Mouse (Mus musculus) heart, embryonic 15.5 days (tissue): ENCODE measurements around the gene Gm45213. TPM values are rescaled to one million over a fixed set of nuclear protein-coding genes. Genes with fewer than 3 reads are reported as not detected.

Experiments
- ATAC-seq: fragments of 200-750 bp; cut with Nextera tagmentation; replicated peaks from 2 replicates; pipeline ENCODE4 v1.8.0; 2017; ENCODE audit warnings: low read depth, moderate TSS enrichment; ENCODE audit not compliant: insufficient number of reproducible peaks, insufficient read depth, low FRiP score
- H3K27ac ChIP-seq: fragments of 300-500 bp; sonication (generic); 2 replicates; pipeline ENCODE4 v1.5.1; 2015; ENCODE audit warnings: mild to moderate bottlenecking, inconsistent platforms
- H3K27me3 ChIP-seq: fragments of 300-500 bp; sonication (generic); 2 replicates; pipeline ENCODE4 v1.6.1; 2015; ENCODE audit warnings: inconsistent platforms
- H3K36me3 ChIP-seq: fragments of 300-500 bp; sonication (generic); 2 replicates; pipeline ENCODE4 v1.6.1; 2015; ENCODE audit warnings: mild to moderate bottlenecking, inconsistent platforms
- H3K4me1 ChIP-seq: fragments of 300-500 bp; sonication (generic); replicated peaks from 2 replicates; pipeline ENCODE4 v1.6.1; 2015; ENCODE audit warnings: inconsistent platforms
- H3K4me2 ChIP-seq: fragments of 300-500 bp; sonication (generic); 2 replicates; pipeline ENCODE4 v1.6.1; 2015; ENCODE audit warnings: inconsistent platforms, mild to moderate bottlenecking, moderate library complexity
- H3K4me3 ChIP-seq: fragments of 300-500 bp; sonication (generic); 2 replicates; pipeline ENCODE4 v1.5.1; 2015; ENCODE audit warnings: mild to moderate bottlenecking, inconsistent platforms
- H3K9ac ChIP-seq: fragments of 300-500 bp; sonication (generic); 2 replicates; pipeline ENCODE4 v1.6.1; 2015; ENCODE audit warnings: mild to moderate bottlenecking, inconsistent platforms
- H3K9me3 ChIP-seq: fragments of 300-500 bp; sonication (generic); replicated peaks from 2 replicates; pipeline ENCODE4 v1.6.1; 2016; ENCODE audit warnings: inconsistent platforms
- WGBS: fragments of 180-500 bp; shearing (Covaris S2); methylation state at CpG from one replicate; pipeline ENCODE4 v1.1.7; 2015; ENCODE audit warnings: mixed read lengths; 5-methylcytosine and 5-hydroxymethylcytosine counted together
- polyA plus RNA-seq: library from polyadenylated mRNA; unstranded; fragments of >200 nt; fragmentation: Nextera tagmentation; extraction: Ambion mirVana; gene quantifications from 2 replicates; pipeline ENCODE4 v1.2.1, GENCODE M21; 2015

Gm45213 gene
- polyA plus RNA-seq, 1 experiment from 2014 or later = not detected

DNA sequence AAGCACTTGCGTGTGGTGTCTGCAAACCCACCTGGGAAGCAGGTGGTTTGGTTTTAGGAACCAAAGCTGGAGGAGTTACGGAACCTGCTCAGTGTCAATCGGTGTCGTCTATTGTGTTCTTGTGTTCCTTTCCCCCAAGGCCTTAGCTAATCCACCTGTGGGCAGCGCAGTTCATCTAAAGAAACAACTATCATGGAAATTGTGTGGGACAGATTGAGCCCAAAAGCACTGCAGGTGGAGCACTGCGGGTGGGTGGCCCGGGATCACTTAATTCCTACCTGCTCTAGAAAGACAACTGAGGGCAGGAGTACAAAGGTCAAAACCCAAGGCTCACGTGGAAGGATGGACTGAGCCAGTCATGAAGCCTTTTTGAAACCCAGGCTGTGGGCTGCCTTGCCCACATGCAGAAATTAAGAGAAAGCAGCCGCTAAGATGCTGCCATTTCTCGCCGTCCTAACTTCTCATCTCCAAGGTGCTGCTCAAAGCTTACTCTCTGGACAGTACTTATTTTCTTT, 47.3 kb downstream of the Gm45213 start:
- H3K27ac ChIP-seq = no peak overlapping the region
- H3K9me3 ChIP-seq = no peaks in the 10 kb centered on the region
- 85% methylated on average over 11 of the region's 11 CpGs for WGBS
- H3K36me3 ChIP-seq = peaks cover 52% of the 10 kb centered on the region
- H3K27me3 ChIP-seq = no peaks in the 10 kb centered on the region
- no peak overlapping the region for H3K4me2 ChIP-seq
- H3K4me3 ChIP-seq = no peak overlapping the region
- H3K4me1 ChIP-seq = no peaks in the 10 kb centered on the region
- no peak for ATAC-seq
- no peak overlapping the region for H3K9ac ChIP-seq

GRCm38 (mm10) chr7:66091553-66091952, 48.2 kb downstream of the Gm45213 start:
- peaks cover 45% of the 10 kb centered on the region for H3K36me3 ChIP-seq
- no peak overlapping the region for H3K4me3 ChIP-seq
- 84% methylated on average over 7 of the region's 7 CpGs for WGBS
- H3K9me3 ChIP-seq = no peaks in the 10 kb centered on the region
- no peaks in the 10 kb centered on the region for H3K4me1 ChIP-seq
- no peak overlapping the region for H3K27ac ChIP-seq
- no peak overlapping the region for H3K9ac ChIP-seq
- ATAC-seq = no peak
- H3K27me3 ChIP-seq = no peaks in the 10 kb centered on the region
- H3K4me2 ChIP-seq = no peak overlapping the region

DNA sequence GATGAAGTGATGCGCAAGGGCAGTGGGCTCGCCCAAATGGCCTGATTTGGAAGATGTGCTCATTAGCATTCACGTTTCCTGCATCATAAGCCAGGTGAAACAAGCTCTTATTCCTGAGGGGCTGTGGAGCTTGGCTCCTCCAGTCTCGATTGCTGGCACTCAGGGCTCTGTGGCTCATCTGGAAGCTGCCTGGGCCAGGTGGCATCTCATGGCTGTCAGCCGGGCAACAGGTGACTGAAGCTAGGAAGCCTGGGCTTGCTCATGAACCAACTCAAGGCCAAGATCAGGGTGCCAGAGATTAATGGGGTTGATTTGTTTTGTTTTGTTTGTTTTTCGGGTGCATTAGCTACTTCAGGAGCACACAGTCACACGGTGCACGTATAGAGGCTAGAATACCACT, 49.3 kb downstream of the Gm45213 start:
- no peaks in the 10 kb centered on the region for H3K9me3 ChIP-seq
- H3K9ac ChIP-seq = no peak overlapping the region
- H3K36me3 ChIP-seq = peaks cover 34% of the 10 kb centered on the region
- no peaks in the 10 kb centered on the region for H3K27me3 ChIP-seq
- no peak overlapping the region for H3K27ac ChIP-seq
- ATAC-seq = no peak
- 85% methylated on average over 8 of the region's 8 CpGs for WGBS
- H3K4me1 ChIP-seq = no peaks in the 10 kb centered on the region
- H3K4me2 ChIP-seq = no peak overlapping the region
- no peak overlapping the region for H3K4me3 ChIP-seq

DNA sequence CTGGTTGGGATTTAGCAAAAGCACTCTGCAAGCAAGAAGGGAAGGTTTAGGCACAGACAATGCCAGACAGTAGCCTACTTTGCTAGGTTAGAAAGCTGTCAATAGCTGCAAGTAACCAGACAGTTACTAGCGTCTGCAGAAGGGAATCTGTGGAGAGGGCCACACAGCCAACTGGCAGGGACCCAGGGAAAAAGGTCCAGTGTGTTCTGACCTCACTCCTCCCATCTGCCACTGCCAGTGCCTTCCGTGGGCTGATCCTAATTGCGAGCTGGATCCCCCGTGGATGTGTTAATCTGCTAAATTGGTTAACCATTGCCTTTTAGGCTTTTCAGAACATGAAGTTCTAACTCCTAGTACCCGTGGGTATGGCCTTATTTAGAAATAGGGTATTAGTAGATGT, 50.7 kb downstream of the Gm45213 start:
- WGBS = 67% methylated on average over 5 of the region's 5 CpGs
- Histone ChIP-seq H3K4me2 (no peak overlapping the region), H3K9ac (no peak overlapping the region), H3K36me3 (peaks cover 19% of the 10 kb centered on the region), H3K27ac (no peak overlapping the region), H3K27me3 (no peaks in the 10 kb centered on the region), H3K4me3 (no peak overlapping the region), H3K4me1 (no peaks in the 10 kb centered on the region), H3K9me3 (no peaks in the 10 kb centered on the region)
- no peak for ATAC-seq

GRCm38 (mm10) chr7:66098803-66099202, 55.4 kb downstream of the Gm45213 start:
- 80% methylated on average over 7 of the region's 7 CpGs for WGBS

DNA sequence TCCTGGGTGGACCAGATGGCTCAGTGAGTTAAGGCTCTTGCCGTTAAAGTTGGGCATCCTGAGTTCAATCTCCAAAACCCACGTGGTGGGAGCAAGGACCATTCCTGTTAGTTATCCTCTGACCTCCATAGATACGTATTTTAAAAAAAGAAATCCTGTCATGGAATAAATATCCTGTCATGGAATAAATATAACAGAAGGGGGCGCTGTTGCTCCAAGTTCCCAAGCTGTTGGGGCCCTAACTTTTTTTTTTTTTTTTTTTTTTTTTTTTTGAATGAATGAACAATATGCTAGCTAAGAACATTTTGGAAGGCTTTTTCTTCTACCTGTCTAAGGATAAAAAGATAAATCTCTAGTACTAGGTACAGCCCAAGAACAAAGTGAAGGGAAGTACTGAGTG, 58.5 kb downstream of the Gm45213 start:
- Histone ChIP-seq H3K27me3 (peaks cover 4% of the 10 kb centered on the region; the same call in 1 of the 2 replicates), H3K36me3 (no peaks in the 10 kb centered on the region), H3K9me3 (no peaks in the 10 kb centered on the region), H3K27ac (no peak overlapping the region), H3K4me2 (no peak overlapping the region), H3K9ac (no peak overlapping the region), H3K4me3 (no peak overlapping the region), H3K4me1 (0 out of 2 replicates have a peak, but pooled peaks cover 5% of the 10 kb centered on the region)
- 1% methylated on average over 4 of the region's 4 CpGs for WGBS
- ATAC-seq = no peak

More at GRCm38 (mm10) chr7:66098803-66099202, 55.4 kb downstream of the Gm45213 start:
- peaks cover 4% of the 10 kb centered on the region; the same call in 1 of the 2 replicates for H3K27me3 ChIP-seq
- H3K4me2 ChIP-seq = no peak overlapping the region
- no peak overlapping the region for H3K4me3 ChIP-seq
- no peaks in the 10 kb centered on the region for H3K4me1 ChIP-seq
- H3K9me3 ChIP-seq = no peaks in the 10 kb centered on the region
- no peak overlapping the region for H3K9ac ChIP-seq
- no peaks in the 10 kb centered on the region for H3K36me3 ChIP-seq
- H3K27ac ChIP-seq = no peak overlapping the region
- no peak for ATAC-seq

DNA sequence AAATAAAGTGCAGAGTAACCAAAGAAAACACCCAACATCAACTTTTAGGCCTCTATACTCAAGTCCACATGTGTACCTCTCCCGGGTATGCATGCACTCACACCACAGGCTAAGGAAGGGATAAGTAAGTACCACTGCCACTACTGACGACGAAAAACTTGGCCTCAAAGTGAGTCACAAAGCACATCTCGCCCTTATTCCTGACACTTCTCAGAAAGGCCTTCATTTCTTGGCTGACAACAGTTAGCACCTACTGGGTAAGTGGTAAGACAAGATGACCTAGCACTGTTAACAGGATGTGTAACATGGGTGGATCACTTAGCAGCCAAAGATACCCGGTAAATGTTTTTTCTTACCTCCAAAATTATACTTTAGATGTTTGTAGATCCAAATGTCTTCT, 61.1 kb downstream of the Gm45213 start:
- no peak overlapping the region for H3K4me3 ChIP-seq
- ATAC-seq = no peak
- H3K4me1 ChIP-seq = peaks cover 10% of the 10 kb centered on the region; the same call in 1 of the 2 replicates
- WGBS = 88% methylated on average over 5 of the region's 5 CpGs
- H3K36me3 ChIP-seq = no peaks in the 10 kb centered on the region
- no peak overlapping the region for H3K27ac ChIP-seq
- H3K4me2 ChIP-seq = no peak overlapping the region
- no peaks in the 10 kb centered on the region for H3K9me3 ChIP-seq
- no peak overlapping the region for H3K9ac ChIP-seq
- H3K27me3 ChIP-seq = peaks cover 4% of the 10 kb centered on the region; the same call in 1 of the 2 replicates

DNA sequence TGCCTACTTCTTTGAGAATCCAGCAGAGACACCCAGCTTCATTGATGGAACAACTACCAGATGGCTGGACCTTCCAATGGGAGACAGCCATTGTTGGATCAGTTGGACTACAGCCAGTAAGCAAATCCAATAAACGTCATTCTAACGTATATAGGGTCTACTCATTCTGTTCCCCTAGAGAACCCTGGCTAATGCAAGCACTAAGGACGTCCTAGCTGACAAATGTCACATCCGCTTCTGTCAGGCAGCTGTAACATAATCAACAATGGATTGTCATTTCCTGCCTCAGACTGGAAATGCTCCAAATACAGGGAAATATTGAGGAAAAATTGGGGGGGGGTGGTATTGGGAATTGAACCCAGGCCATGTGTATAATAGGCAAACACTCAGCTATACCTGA, 62.4 kb downstream of the Gm45213 start:
- no peak for ATAC-seq
- Histone ChIP-seq H3K27me3 (peaks cover 4% of the 10 kb centered on the region; the same call in 1 of the 2 replicates), H3K9ac (no peak overlapping the region), H3K4me1 (peaks cover 17% of the 10 kb centered on the region), H3K4me2 (no peak overlapping the region), H3K27ac (no peak overlapping the region), H3K4me3 (no peak overlapping the region), H3K9me3 (no peaks in the 10 kb centered on the region), H3K36me3 (no peaks in the 10 kb centered on the region)
- 42% methylated on average over 4 of the region's 4 CpGs for WGBS

DNA sequence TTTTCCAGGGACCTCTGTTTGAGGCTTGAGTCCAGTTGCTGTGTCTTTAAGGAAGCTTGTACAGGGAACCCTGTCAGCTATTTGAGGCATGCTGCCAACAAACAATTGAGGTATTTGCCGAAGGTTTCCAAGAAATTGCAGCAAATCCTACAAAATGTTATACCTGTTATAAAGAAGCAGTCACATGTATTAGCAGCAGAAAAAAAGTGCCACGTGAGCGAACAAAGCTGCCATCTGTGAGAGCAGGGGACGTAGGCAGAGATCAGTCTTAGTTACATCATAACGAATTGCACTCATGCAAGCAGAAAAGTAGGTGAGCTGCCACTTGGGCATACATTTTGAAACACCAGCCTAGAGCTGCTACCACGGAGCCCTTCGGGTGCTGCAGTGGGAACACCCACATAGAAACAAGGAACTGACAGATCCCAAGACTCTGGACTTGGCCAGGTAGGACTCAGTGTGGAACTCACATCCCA, 63.2 kb downstream of the Gm45213 start:
- Histone ChIP-seq H3K27ac (no peak overlapping the region), H3K4me3 (no peak overlapping the region), H3K4me2 (no peak overlapping the region), H3K9ac (no peak overlapping the region), H3K4me1 (peaks cover 22% of the 10 kb centered on the region), H3K36me3 (no peaks in the 10 kb centered on the region), H3K9me3 (no peaks in the 10 kb centered on the region), H3K27me3 (no peaks in the 10 kb centered on the region)
- no peak for ATAC-seq
- WGBS = 59% methylated on average over 7 of the region's 7 CpGs

- 53% methylated on average over 11 of the region's 11 CpGs for WGBS
- Histone ChIP-seq H3K4me3 (no peak overlapping the region), H3K9me3 (no peaks in the 10 kb centered on the region), H3K36me3 (no peaks in the 10 kb centered on the region), H3K4me1 (peaks cover 25% of the 10 kb centered on the region), H3K27me3 (no peaks in the 10 kb centered on the region), H3K4me2 (no peak overlapping the region), H3K27ac (no peak overlapping the region), H3K9ac (no peak overlapping the region)
- no peak for ATAC-seq
Measured at GRCm38 (mm10) chr7:66107206-66107605, 63.8 kb downstream of the Gm45213 start.

GRCm38 (mm10) chr7:66107930-66108329, 64.5 kb downstream of the Gm45213 start:
- peaks cover 29% of the 10 kb centered on the region for H3K4me1 ChIP-seq

More at GRCm38 (mm10) chr7:66107930-66108329, 64.5 kb downstream of the Gm45213 start:
- Histone ChIP-seq H3K4me3 (no peak overlapping the region), H3K36me3 (no peaks in the 10 kb centered on the region), H3K4me2 (0 out of 2 replicates have a peak overlapping the region, but pooled peaks have one; percentile 97), H3K27me3 (no peaks in the 10 kb centered on the region), H3K9ac (no peak overlapping the region), H3K27ac (no peak overlapping the region), H3K9me3 (no peaks in the 10 kb centered on the region)
- ATAC-seq = no peak
- 19% methylated on average over 7 of the region's 7 CpGs for WGBS
